Mouse (Mus musculus) myocyte (in vitro differentiated cells): Measurements from ENCODE around the gene Bpifb1. TPM values are rescaled to one million over a fixed set of nuclear protein-coding genes. Genes with fewer than 3 reads are reported as not detected.
A peak's percentile ranks its signal among the peaks of the same experiment; 100 is the strongest.
"Not testable (repeated sequence)": the region's sequence is repeated elsewhere in the genome, so short reads cannot be mapped to it uniquely, and the experiment has no call there.

Experiments
- H3K27me3 ChIP-seq: one replicate; pipeline ENCODE4 v1.6.1; 2011; ENCODE audit not compliant: control insufficient read depth, insufficient read depth, insufficient read length
- H3K36me3 ChIP-seq: one replicate; pipeline ENCODE4 v1.6.1; 2011; ENCODE audit not compliant: control insufficient read depth, insufficient read depth
- H3K4me2 ChIP-seq: one replicate; pipeline ENCODE4 v1.6.1; 2011; ENCODE audit warnings: low read depth, control low read depth
- H3K4me3 ChIP-seq: one replicate; pipeline ENCODE4 v1.5.1; 2011; ENCODE audit warnings: mild to moderate bottlenecking, control low read depth, moderate library complexity
- H3K79me2 ChIP-seq: one replicate; pipeline ENCODE4 v1.6.1; 2011; ENCODE audit not compliant: control insufficient read depth, insufficient read depth
- H3ac ChIP-seq: one replicate; pipeline ENCODE4 v1.6.1; 2011; ENCODE audit not compliant: control insufficient read depth, insufficient read length
- CEBPB ChIP-seq: IDR thresholded peaks from 2 replicates; pipeline ENCODE4 v1.6.1; 2011; ENCODE audit warnings: mild to moderate bottlenecking, moderate library complexity; ENCODE audit not compliant: poor library complexity, insufficient read depth, severe bottlenecking
- E2F4 ChIP-seq: IDR thresholded peaks from one replicate; pipeline ENCODE4 v1.6.1; 2011; ENCODE audit warnings: mild to moderate bottlenecking, control low read depth, moderate library complexity; ENCODE audit not compliant: insufficient read depth
- MAX ChIP-seq: IDR thresholded peaks from one replicate; pipeline ENCODE4 v1.6.1; 2011; ENCODE audit warnings: low read depth, mild to moderate bottlenecking, control low read depth
- MYOD1 ChIP-seq, 3 experiments: IDR thresholded peaks; one replicate each; pipeline ENCODE4 v1.6.1; 2011; ENCODE audit warnings: control low read depth in 2 of 3, low read depth in 2 of 3, mild to moderate bottlenecking in 2 of 3, moderate library complexity in 1 of 3; ENCODE audit not compliant: insufficient read length in 2 of 3, control insufficient read depth in 1 of 3
- MYOG ChIP-seq, 3 experiments: IDR thresholded peaks; one replicate each; pipeline ENCODE4 v1.6.1; 2011; ENCODE audit warnings: control low read depth in 2 of 3, low read depth in 2 of 3, mild to moderate bottlenecking in 2 of 3; ENCODE audit not compliant: insufficient read length in 2 of 3, control insufficient read depth in 1 of 3, insufficient read depth in 1 of 3
- POLR2A ChIP-seq: IDR thresholded peaks from one replicate; pipeline ENCODE4 v1.6.1; 2011; ENCODE audit warnings: low read depth, mild to moderate bottlenecking, control low read depth, moderate library complexity; ENCODE audit not compliant: insufficient read length
- POLR2AphosphoS2 ChIP-seq: IDR thresholded peaks from one replicate; pipeline ENCODE4 v1.6.1; 2011; ENCODE audit warnings: low read depth, control low read depth; ENCODE audit not compliant: insufficient read length
- REST ChIP-seq: IDR thresholded peaks from one replicate; pipeline ENCODE4 v1.6.1; 2011; ENCODE audit warnings: mild to moderate bottlenecking, control low read depth, moderate library complexity; ENCODE audit not compliant: insufficient read depth, insufficient read length
- SRF ChIP-seq: IDR thresholded peaks from one replicate; pipeline ENCODE4 v1.6.1; 2011; ENCODE audit warnings: low read depth; ENCODE audit not compliant: control insufficient read depth, insufficient read length
- TCF12 ChIP-seq: IDR thresholded peaks from one replicate; pipeline ENCODE4 v1.6.1; 2011; ENCODE audit warnings: mild to moderate bottlenecking, control low read depth; ENCODE audit not compliant: poor library complexity, insufficient read depth, severe bottlenecking
- TCF3 ChIP-seq: IDR thresholded peaks from one replicate; pipeline ENCODE4 v1.6.1; 2011; ENCODE audit warnings: low read depth, control low read depth; ENCODE audit not compliant: insufficient read length
- USF1 ChIP-seq: IDR thresholded peaks from one replicate; pipeline ENCODE4 v1.6.1; 2011; ENCODE audit warnings: low read depth, mild to moderate bottlenecking, control low read depth, moderate library complexity
- polyA plus RNA-seq: library from polyadenylated mRNA; unstranded; fragments of >200 nt; fragmentation: generic; extraction: Trizol; gene quantifications from one replicate; pipeline ENCODE4 v1.2.1, GENCODE M21; 2012; ENCODE audit warnings: missing spikeins

Bpifb1 gene
- polyA plus RNA-seq, 1 experiment = not detected

DNA sequence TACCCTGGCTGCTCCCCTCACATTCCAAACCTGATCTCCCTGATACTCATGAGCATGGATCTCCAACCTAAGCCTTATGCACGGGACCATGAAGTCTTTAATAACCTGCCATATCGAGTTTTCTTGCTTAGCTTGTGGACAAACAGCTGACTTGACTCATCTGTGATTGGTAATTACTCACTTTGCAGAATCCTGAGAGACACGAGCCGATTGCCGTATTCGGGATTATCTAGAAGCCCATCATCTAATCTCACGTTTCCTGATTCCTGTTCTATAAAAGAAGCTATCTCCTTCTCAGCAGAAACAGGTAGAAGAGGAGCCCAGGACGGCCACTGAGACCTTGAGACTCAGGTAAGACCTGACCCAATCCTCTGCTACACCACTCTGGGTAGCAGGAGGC lies 28.3 kb upstream of the Bpifb1 start, which contains the start of gene Bpifa5:
TSS of gene Bpifa5 (plus strand) at position 301 of the 400 bp plus-strand sequence.
- TF ChIP-seq TCF3 = no peak
- no peak for TF ChIP-seq MYOD1 (IDR thresholded peaks at IDR 0.05; ENCODE audit: control insufficient read depth in 1 of 3, insufficient read length in 2 of 3, low read depth in 2 of 3)
- TF ChIP-seq USF1 = no peak
- no peak for TF ChIP-seq POLR2AphosphoS2
- no peak for TF ChIP-seq MYOG (IDR thresholded peaks at IDR 0.05; ENCODE audit: control insufficient read depth in 1 of 3, insufficient read depth in 1 of 3, insufficient read length in 2 of 3, low read depth in 2 of 3)
- TF ChIP-seq MAX = no peak
- TF ChIP-seq E2F4 = no peak
- H3K79me2 ChIP-seq = no peaks in the 10 kb centered on the region
- H3K36me3 ChIP-seq = no peaks in the 10 kb centered on the region
- H3K4me2 ChIP-seq = no peak within 1 kb of the TSS
- no peak within 1 kb of the TSS for H3ac ChIP-seq
- H3K4me3 ChIP-seq = no peak within 1 kb of the TSS
- no peaks in the 10 kb centered on the region for H3K27me3 ChIP-seq

DNA sequence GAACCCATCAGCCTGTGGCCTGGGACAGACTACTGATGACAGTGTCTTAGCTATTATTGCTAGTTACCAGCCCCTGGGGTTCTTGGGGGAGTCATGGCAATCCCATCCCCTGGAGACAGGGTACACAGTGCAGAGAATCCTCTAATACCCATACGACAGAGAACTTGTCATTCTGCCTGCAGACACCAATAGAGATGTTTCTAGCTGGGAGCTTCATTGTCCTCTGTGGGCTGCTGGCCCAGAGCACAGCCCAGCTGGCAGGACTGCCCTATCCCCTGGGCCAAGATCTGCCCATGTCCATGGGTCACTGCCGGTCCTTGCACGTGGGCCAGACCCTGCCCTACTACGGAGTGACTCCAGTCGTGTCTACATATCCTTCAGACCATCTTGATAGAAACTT lies 27.3 kb upstream of the Bpifb1 start:
- no peak for TF ChIP-seq MYOG (IDR thresholded peaks at IDR 0.05; ENCODE audit: control insufficient read depth in 1 of 3, insufficient read depth in 1 of 3, insufficient read length in 2 of 3, low read depth in 2 of 3)
- TF ChIP-seq CEBPB = no peak
- no peak for TF ChIP-seq MAX
- TF ChIP-seq TCF12 = no peak
- no peak for TF ChIP-seq SRF
- TF ChIP-seq POLR2AphosphoS2 = no peak
- TF ChIP-seq USF1 = no peak
- no peak for TF ChIP-seq TCF3
- TF ChIP-seq POLR2A = no peak
- TF ChIP-seq E2F4 = no peak
- no peak for TF ChIP-seq REST
- TF ChIP-seq MYOD1 (IDR thresholded peaks at IDR 0.05; ENCODE audit: control insufficient read depth in 1 of 3, insufficient read length in 2 of 3, low read depth in 2 of 3) = no peak
- Histone ChIP-seq H3K36me3 (no peaks in the 10 kb centered on the region), H3K79me2 (no peaks in the 10 kb centered on the region), H3K27me3 (no peaks in the 10 kb centered on the region), H3ac (no peak overlapping the region), H3K4me2 (no peak overlapping the region), H3K4me3 (no peak overlapping the region)

DNA sequence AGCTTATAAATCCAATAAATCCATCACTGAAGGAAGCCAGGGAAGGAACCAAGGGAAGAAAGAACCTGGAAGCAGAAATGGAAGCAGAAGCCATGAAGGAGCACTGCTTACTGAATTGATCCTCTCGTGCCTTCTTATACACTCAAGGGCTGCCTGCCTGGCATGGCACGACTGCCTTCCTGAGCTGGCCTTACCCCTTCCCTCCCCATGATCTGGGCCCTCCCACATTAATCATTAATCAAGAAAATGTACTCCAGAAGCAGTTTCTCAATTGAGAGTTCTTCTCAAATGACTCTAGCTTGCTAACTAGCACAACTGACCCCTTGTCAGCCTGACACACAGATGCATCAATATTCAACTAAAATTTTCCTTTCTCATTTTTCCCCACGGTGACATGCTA lies 21.4 kb upstream of the Bpifb1 start:
- no peak for TF ChIP-seq POLR2AphosphoS2
- TF ChIP-seq MAX = no peak
- no peak for TF ChIP-seq POLR2A
- TF ChIP-seq MYOG (IDR thresholded peaks at IDR 0.05; ENCODE audit: control insufficient read depth in 1 of 3, insufficient read depth in 1 of 3, insufficient read length in 2 of 3, low read depth in 2 of 3) = no peak
- TF ChIP-seq E2F4 = no peak
- no peak for TF ChIP-seq REST
- TF ChIP-seq TCF12 = no peak
- no peak for TF ChIP-seq USF1
- no peak for TF ChIP-seq MYOD1 (IDR thresholded peaks at IDR 0.05; ENCODE audit: control insufficient read depth in 1 of 3, insufficient read length in 2 of 3, low read depth in 2 of 3)
- no peak for TF ChIP-seq SRF
- TF ChIP-seq CEBPB = no peak
- TF ChIP-seq TCF3 = no peak
- Histone ChIP-seq H3K79me2 (no peaks in the 10 kb centered on the region), H3ac (no peak overlapping the region), H3K36me3 (no peaks in the 10 kb centered on the region), H3K4me2 (no peak overlapping the region), H3K4me3 (no peak overlapping the region), H3K27me3 (no peaks in the 10 kb centered on the region)

DNA sequence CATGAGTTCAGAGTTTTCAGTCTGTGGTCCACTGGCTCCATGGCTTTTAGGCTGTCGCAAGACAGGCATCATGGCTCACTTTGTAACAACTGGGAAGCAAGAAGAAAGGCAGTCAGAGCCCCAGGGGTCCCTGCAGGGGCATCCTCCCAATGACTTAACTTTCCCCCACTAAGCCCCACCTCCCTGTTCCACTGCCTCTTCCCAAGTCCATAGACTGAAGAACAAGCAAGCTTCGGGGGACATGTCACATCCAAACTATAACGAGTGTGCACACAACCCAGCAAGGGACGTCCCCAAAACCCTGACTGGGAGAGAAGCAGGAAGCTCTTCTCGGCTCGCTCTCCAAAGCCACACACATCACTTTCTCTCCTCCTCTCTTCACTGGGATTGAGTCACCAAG lies 19.0 kb upstream of the Bpifb1 start:
- Histone ChIP-seq H3K79me2 (no peaks in the 10 kb centered on the region), H3K4me3 (no peak overlapping the region), H3K27me3 (no peaks in the 10 kb centered on the region), H3K36me3 (no peaks in the 10 kb centered on the region), H3ac (no peak overlapping the region), H3K4me2 (peak overlapping the region; percentile 15)
- no peak for TF ChIP-seq REST
- no peak for TF ChIP-seq USF1
- no peak for TF ChIP-seq MYOG (IDR thresholded peaks at IDR 0.05; ENCODE audit: control insufficient read depth in 1 of 3, insufficient read depth in 1 of 3, insufficient read length in 2 of 3, low read depth in 2 of 3)
- no peak for TF ChIP-seq TCF3
- no peak for TF ChIP-seq TCF12
- TF ChIP-seq CEBPB = no peak
- TF ChIP-seq POLR2A = no peak
- TF ChIP-seq SRF = no peak
- TF ChIP-seq E2F4 = no peak
- no peak for TF ChIP-seq MAX
- TF ChIP-seq MYOD1 (IDR thresholded peaks at IDR 0.05; ENCODE audit: control insufficient read depth in 1 of 3, insufficient read length in 2 of 3, low read depth in 2 of 3) = no peak
- TF ChIP-seq POLR2AphosphoS2 = no peak

DNA sequence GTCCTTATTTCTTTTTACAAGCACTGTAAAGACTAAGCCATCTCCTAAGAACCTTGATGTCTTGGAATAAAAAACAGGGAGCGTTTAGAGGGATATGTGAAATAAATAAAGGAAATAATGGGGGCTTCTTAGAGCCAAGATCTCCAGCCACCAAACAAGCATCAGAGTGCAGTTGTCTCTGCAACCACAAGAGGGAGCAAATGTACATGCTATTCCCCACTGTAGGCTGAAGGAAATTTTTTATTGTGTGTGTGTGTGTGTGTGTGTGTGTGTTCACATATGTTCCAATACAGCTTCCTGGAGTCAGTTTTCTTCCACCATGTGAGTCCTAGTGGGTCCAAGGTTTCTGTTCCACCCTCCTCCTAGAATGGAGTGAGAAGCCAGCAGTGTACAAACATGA lies 17.3 kb upstream of the Bpifb1 start:
- Histone ChIP-seq H3K79me2 (no peaks in the 10 kb centered on the region), H3K4me3 (no peak overlapping the region), H3K27me3 (no peaks in the 10 kb centered on the region), H3ac (no peak overlapping the region), H3K36me3 (no peaks in the 10 kb centered on the region), H3K4me2 (no peak overlapping the region)
- TF ChIP-seq USF1 = no peak
- no peak for TF ChIP-seq POLR2A
- TF ChIP-seq MYOD1 (IDR thresholded peaks at IDR 0.05; ENCODE audit: control insufficient read depth in 1 of 3, insufficient read length in 2 of 3, low read depth in 2 of 3) = no peak
- TF ChIP-seq SRF = no peak
- TF ChIP-seq TCF12 = no peak
- TF ChIP-seq TCF3 = no peak
- no peak for TF ChIP-seq E2F4
- TF ChIP-seq MAX = no peak
- TF ChIP-seq CEBPB = no peak
- TF ChIP-seq MYOG (IDR thresholded peaks at IDR 0.05; ENCODE audit: control insufficient read depth in 1 of 3, insufficient read depth in 1 of 3, insufficient read length in 2 of 3, low read depth in 2 of 3) = no peak
- TF ChIP-seq POLR2AphosphoS2 = no peak
- no peak for TF ChIP-seq REST

DNA sequence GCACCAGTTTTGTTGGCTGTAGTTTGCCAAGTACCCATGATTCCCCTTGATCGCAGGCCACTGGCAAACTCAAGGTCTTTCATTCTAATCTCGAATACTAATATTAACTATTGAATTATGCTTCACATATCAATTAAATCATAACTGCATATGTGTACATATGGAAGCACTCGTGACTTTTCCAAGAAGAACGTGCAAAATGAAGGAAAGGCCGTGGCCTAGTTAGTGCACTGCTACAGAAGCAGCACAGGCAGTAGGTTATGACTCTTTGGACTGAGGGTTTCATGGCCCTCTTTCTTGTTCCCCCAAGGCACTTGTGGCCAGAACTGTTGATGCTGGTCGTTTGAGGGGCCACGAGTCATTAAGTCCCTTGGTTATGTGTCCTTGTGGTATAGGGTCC lies 8.7 kb upstream of the Bpifb1 start:
- not testable (repeated sequence) for H3K4me3 ChIP-seq, H3K27me3 ChIP-seq, H3ac ChIP-seq, H3K4me2 ChIP-seq, H3K36me3 ChIP-seq, H3K79me2 ChIP-seq

DNA sequence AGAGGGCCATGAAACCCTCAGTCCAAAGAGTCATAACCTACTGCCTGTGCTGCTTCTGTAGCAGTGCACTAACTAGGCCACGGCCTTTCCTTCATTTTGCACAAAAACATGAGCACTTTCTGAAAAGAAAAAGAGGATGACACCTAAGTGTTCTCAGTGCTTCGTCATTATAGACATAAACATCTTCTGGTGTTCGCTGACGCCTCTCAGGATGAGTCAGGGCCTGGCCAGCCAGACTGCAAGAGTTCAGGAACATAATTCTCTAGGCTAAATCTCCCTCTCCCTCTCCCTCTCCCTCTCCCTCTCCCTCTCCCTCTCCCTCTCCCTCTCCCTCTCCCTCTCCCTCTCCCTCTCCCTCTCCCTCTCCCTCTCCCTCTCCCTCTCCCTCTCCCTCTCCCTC lies 7.6 kb upstream of the Bpifb1 start:
- not testable (repeated sequence) for H3K4me2 ChIP-seq, H3K27me3 ChIP-seq, H3K79me2 ChIP-seq, H3K36me3 ChIP-seq, H3ac ChIP-seq, H3K4me3 ChIP-seq
